Mouse (Mus musculus): ENCODE results near the gene Bnc2. TPM values are rescaled to one million over a fixed set of nuclear protein-coding genes. Genes with fewer than 3 reads are reported as not detected.

Gene Bnc2
- polyA plus RNA-seq, 1 experiment, result 6.4 TPM

DNA sequence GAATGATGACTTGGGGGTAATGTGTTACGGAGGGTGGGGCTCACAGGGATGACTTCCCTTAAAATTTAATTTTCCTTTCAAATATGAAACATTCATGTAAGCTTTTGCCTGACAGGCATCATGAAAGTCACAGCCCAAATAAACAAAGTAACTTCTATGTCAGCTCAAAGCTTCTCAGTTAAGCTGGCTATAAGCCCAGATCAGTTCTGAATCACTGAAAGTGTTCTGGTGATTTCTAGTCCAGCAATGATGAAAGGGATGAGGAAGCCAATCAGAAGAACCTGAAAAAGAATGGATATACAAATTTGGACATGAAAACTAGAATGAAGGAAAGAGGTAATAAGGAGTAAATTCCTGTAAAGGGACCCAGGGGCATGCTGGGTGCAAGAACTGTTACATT, 164.6 kb downstream of the Bnc2 start:
- Histone ChIP-seq H3K4me2 (ENCODE audit: low read depth) (no peak overlapping the region), H3K36me3 (ENCODE audit: control insufficient read depth, insufficient read depth) (no peaks in the 10 kb centered on the region), H3ac (ENCODE audit: control insufficient read depth, insufficient read length) (no peak overlapping the region), H3K27me3 (ENCODE audit: control insufficient read depth, insufficient read depth, insufficient read length) (no peaks in the 10 kb centered on the region), H3K4me3 (no peak overlapping the region), H3K79me2 (ENCODE audit: control insufficient read depth, insufficient read depth) (peaks cover 14% of the 10 kb centered on the region)
- no peak for TF ChIP-seq MYOG (IDR thresholded peaks at IDR 0.05; ENCODE audit: control insufficient read depth in 1 of 3, insufficient read depth in 1 of 3, insufficient read length in 2 of 3, low read depth in 2 of 3)

DNA sequence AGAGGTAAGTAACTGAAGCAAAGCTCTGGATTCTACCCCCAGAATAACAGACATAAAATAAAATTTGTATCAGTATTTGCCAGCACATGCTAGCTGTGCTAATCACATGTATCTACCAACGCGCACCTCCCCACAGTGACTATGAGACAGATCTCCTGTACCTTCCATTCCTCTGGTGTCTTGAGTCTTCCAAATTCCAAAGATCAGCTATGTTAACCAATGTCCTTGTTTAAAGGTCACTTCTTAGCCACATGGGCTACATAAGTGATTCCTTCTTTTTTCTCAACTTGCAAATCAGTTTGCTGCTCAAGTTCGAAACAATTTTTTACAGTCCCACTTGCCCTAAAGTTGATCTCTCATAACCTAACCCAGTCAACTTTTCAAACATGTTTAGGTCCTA, 167.5 kb downstream of the Bnc2 start:
- Histone ChIP-seq H3K4me3 (no peak overlapping the region), H3K79me2 (ENCODE audit: control insufficient read depth, insufficient read depth) (peaks cover 21% of the 10 kb centered on the region), H3ac (ENCODE audit: control insufficient read depth, insufficient read length) (no peak overlapping the region), H3K4me2 (ENCODE audit: low read depth) (no peak overlapping the region), H3K27me3 (ENCODE audit: control insufficient read depth, insufficient read depth, insufficient read length) (no peaks in the 10 kb centered on the region), H3K36me3 (ENCODE audit: control insufficient read depth, insufficient read depth) (no peaks in the 10 kb centered on the region)
- no peak for TF ChIP-seq POLR2A (IDR thresholded peaks at IDR 0.05; ENCODE audit: insufficient read length, low read depth)
- no peak for TF ChIP-seq TCF12 (IDR thresholded peaks at IDR 0.05; ENCODE audit: insufficient read depth, poor library complexity, severe bottlenecking)
- TF ChIP-seq MYOG (IDR thresholded peaks at IDR 0.05; ENCODE audit: control insufficient read depth in 1 of 3, insufficient read depth in 1 of 3, insufficient read length in 2 of 3, low read depth in 2 of 3), result no peak
- no peak for TF ChIP-seq E2F4 (IDR thresholded peaks at IDR 0.05; ENCODE audit: insufficient read depth)

DNA sequence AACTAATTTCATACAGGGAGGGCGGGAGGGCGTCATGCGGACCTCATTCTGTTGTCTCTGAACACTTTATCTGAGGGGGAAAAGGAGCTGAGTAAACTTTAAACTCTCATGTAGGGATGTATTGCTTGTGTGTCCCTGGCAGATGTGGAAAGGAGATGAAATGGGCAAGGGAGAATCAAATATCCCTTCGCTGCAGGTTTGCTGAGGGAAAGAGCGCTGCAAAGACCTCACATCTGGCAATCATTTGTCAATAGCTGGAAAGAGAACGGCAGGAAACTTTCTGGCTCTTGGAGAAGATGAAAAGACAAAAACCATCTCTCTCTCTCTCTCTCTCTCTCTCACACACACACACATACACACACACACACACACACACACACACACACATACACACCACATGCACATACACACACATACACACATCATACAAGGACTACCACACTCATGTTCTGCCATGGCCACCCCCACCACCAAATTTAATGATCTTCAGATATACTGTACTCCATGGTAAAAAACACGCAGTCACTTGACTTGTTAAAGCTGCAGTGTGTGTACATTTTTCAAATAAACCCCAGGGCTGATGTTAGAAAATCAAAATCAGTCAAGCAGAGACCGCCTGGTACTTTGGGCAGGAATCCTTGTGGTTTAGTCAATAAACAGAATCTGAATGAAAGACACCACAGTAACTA, 172.3 kb downstream of the Bnc2 start:
- H3K4me2 ChIP-seq (ENCODE audit: low read depth), result no peak overlapping the region

DNA sequence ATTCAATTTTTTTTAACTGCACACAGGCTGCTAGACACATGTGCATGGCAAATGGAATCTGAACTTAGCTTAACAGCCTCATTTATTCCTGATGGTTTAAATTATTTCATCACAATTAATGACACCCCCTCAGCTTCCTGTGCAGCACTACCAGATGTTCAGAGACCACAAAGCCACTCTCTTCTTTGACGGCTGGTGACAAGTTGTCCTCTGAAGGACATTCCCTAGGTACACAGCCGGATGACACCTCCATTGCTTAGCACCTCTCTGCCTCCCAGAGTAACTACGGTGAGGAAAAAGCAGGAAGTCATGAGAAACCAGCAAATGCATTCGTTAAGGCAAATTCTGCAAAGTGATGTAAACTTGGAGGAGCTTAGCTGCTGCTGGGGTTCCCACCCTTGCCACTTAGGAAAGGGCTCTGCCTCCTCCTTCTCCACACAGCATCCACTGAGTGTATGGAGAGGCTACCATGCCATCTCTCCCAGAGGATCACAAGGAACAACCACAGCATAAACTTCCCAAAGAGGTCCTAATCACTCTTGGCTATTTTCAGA, 174.2 kb downstream of the Bnc2 start:
- TF ChIP-seq SRF (IDR thresholded peaks at IDR 0.05; ENCODE audit: control insufficient read depth, insufficient read length, low read depth), result no peak
- no peak for TF ChIP-seq POLR2AphosphoS2 (IDR thresholded peaks at IDR 0.05; ENCODE audit: insufficient read length, low read depth)
- TF ChIP-seq MYOG (IDR thresholded peaks at IDR 0.05; ENCODE audit: control insufficient read depth in 1 of 3, insufficient read depth in 1 of 3, insufficient read length in 2 of 3, low read depth in 2 of 3), result no peak
- no peak for TF ChIP-seq E2F4 (IDR thresholded peaks at IDR 0.05; ENCODE audit: insufficient read depth)
- no peak for TF ChIP-seq REST (IDR thresholded peaks at IDR 0.05; ENCODE audit: insufficient read depth, insufficient read length)
- no peak for TF ChIP-seq TCF3 (IDR thresholded peaks at IDR 0.05; ENCODE audit: insufficient read length, low read depth)
- TF ChIP-seq CEBPB (IDR thresholded peaks at IDR 0.05; ENCODE audit: insufficient read depth, poor library complexity, severe bottlenecking), result no peak
- no peak for TF ChIP-seq TCF12 (IDR thresholded peaks at IDR 0.05; ENCODE audit: insufficient read depth, poor library complexity, severe bottlenecking)
- no peak for TF ChIP-seq POLR2A (IDR thresholded peaks at IDR 0.05; ENCODE audit: insufficient read length, low read depth)
- TF ChIP-seq USF1 (IDR thresholded peaks at IDR 0.05; ENCODE audit: low read depth), result no peak
- no peak for TF ChIP-seq MAX (IDR thresholded peaks at IDR 0.05; ENCODE audit: low read depth)
- TF ChIP-seq MYOD1 (IDR thresholded peaks at IDR 0.05; ENCODE audit: control insufficient read depth in 1 of 3, insufficient read length in 2 of 3, low read depth in 2 of 3), result no peak
- no peaks in the 10 kb centered on the region for H3K27me3 ChIP-seq (ENCODE audit: control insufficient read depth, insufficient read depth, insufficient read length)
- H3K4me3 ChIP-seq, result no peak overlapping the region
- H3K4me2 ChIP-seq (ENCODE audit: low read depth), result peak overlapping the region; percentile 53
- H3K36me3 ChIP-seq (ENCODE audit: control insufficient read depth, insufficient read depth), result no peaks in the 10 kb centered on the region
- H3ac ChIP-seq (ENCODE audit: control insufficient read depth, insufficient read length), result no peak overlapping the region
- peaks cover 20% of the 10 kb centered on the region for H3K79me2 ChIP-seq (ENCODE audit: control insufficient read depth, insufficient read depth)

More for the DNA sequence above, 172.3 kb downstream of the Bnc2 start:
- peaks cover 20% of the 10 kb centered on the region for H3K79me2 ChIP-seq (ENCODE audit: control insufficient read depth, insufficient read depth)
- H3K27me3 ChIP-seq (ENCODE audit: control insufficient read depth, insufficient read depth, insufficient read length), result no peaks in the 10 kb centered on the region
- TF ChIP-seq MYOG (IDR thresholded peaks at IDR 0.05; ENCODE audit: control insufficient read depth in 1 of 3, insufficient read depth in 1 of 3, insufficient read length in 2 of 3, low read depth in 2 of 3), result no peak
- TF ChIP-seq MAX (IDR thresholded peaks at IDR 0.05; ENCODE audit: low read depth), result no peak
- TF ChIP-seq CEBPB (IDR thresholded peaks at IDR 0.05; ENCODE audit: insufficient read depth, poor library complexity, severe bottlenecking), result no peak
- no peak for TF ChIP-seq REST (IDR thresholded peaks at IDR 0.05; ENCODE audit: insufficient read depth, insufficient read length)
- TF ChIP-seq E2F4 (IDR thresholded peaks at IDR 0.05; ENCODE audit: insufficient read depth), result no peak
- no peak for TF ChIP-seq USF1 (IDR thresholded peaks at IDR 0.05; ENCODE audit: low read depth)
- TF ChIP-seq SRF (IDR thresholded peaks at IDR 0.05; ENCODE audit: control insufficient read depth, insufficient read length, low read depth), result no peak
- no peak for TF ChIP-seq POLR2AphosphoS2 (IDR thresholded peaks at IDR 0.05; ENCODE audit: insufficient read length, low read depth)
- TF ChIP-seq POLR2A (IDR thresholded peaks at IDR 0.05; ENCODE audit: insufficient read length, low read depth), result no peak
- TF ChIP-seq TCF12 (IDR thresholded peaks at IDR 0.05; ENCODE audit: insufficient read depth, poor library complexity, severe bottlenecking), result no peak
- no peak for TF ChIP-seq TCF3 (IDR thresholded peaks at IDR 0.05; ENCODE audit: insufficient read length, low read depth)
- TF ChIP-seq MYOD1 (IDR thresholded peaks at IDR 0.05; ENCODE audit: control insufficient read depth in 1 of 3, insufficient read length in 2 of 3, low read depth in 2 of 3), result no peak
- no peak overlapping the region for H3K4me3 ChIP-seq
- no peaks in the 10 kb centered on the region for H3K36me3 ChIP-seq (ENCODE audit: control insufficient read depth, insufficient read depth)
- H3ac ChIP-seq (ENCODE audit: control insufficient read depth, insufficient read length), result no peak overlapping the region

DNA sequence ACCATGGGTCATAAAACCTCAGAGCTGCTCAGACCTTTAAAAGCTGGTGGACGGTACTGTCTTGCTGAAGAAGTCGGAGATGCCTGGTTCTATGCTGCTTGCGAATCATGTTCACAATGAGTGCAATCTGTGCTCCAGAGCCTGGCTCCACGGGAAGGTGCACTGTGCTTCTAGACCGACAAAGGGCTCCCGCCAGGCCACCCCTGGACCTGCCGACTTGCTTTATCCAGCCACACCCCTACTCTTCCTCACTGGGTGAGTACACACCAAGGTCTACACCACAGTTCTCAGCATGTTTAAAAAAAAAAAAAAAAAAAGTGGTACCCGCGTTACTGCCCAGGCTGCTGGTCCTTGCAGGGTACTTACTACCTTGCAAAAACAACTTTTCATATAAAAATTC, 174.8 kb downstream of the Bnc2 start:
- no peaks in the 10 kb centered on the region for H3K27me3 ChIP-seq (ENCODE audit: control insufficient read depth, insufficient read depth, insufficient read length)
- TF ChIP-seq CEBPB (IDR thresholded peaks at IDR 0.05; ENCODE audit: insufficient read depth, poor library complexity, severe bottlenecking), result no peak
- no peak for TF ChIP-seq POLR2AphosphoS2 (IDR thresholded peaks at IDR 0.05; ENCODE audit: insufficient read length, low read depth)
- no peak for TF ChIP-seq MYOG (IDR thresholded peaks at IDR 0.05; ENCODE audit: control insufficient read depth in 1 of 3, insufficient read depth in 1 of 3, insufficient read length in 2 of 3, low read depth in 2 of 3)
- TF ChIP-seq USF1 (IDR thresholded peaks at IDR 0.05; ENCODE audit: low read depth), result no peak
- TF ChIP-seq TCF3 (IDR thresholded peaks at IDR 0.05; ENCODE audit: insufficient read length, low read depth), result no peak
- TF ChIP-seq E2F4 (IDR thresholded peaks at IDR 0.05; ENCODE audit: insufficient read depth), result no peak
- H3K36me3 ChIP-seq (ENCODE audit: control insufficient read depth, insufficient read depth), result no peaks in the 10 kb centered on the region
- no peak overlapping the region for H3K4me3 ChIP-seq
- peaks cover 20% of the 10 kb centered on the region for H3K79me2 ChIP-seq (ENCODE audit: control insufficient read depth, insufficient read depth)
- H3K4me2 ChIP-seq (ENCODE audit: low read depth), result peak overlapping the region; percentile 53
- no peak overlapping the region for H3ac ChIP-seq (ENCODE audit: control insufficient read depth, insufficient read length)
